Mouse (Mus musculus) stomach, postnatal 0 days (tissue): ENCODE data around the gene Adamts13.

Experiments
- CTCF ChIP-seq: IDR thresholded peaks from 2 replicates; pipeline ENCODE4 v1.5.1; 2016; ENCODE audit warnings: antibody characterized with exemption, low read depth, mild to moderate bottlenecking, moderate library complexity
- EP300 ChIP-seq: optimal IDR thresholded peaks from 2 replicates; pipeline ENCODE3; 2016; ENCODE audit warnings: antibody characterized with exemption

- TF ChIP-seq CTCF: no peak; the same call in 1 of the 2 replicates
- no peak for TF ChIP-seq EP300
Measured at GRCm38 (mm10) chr2:26963923-26964723, 9.1 kb upstream of the Adamts13 start, which contains the start of gene Rexo4.
